ENCODE assay signal across 12 mouse cellular contexts in the genomic region with DNA sequence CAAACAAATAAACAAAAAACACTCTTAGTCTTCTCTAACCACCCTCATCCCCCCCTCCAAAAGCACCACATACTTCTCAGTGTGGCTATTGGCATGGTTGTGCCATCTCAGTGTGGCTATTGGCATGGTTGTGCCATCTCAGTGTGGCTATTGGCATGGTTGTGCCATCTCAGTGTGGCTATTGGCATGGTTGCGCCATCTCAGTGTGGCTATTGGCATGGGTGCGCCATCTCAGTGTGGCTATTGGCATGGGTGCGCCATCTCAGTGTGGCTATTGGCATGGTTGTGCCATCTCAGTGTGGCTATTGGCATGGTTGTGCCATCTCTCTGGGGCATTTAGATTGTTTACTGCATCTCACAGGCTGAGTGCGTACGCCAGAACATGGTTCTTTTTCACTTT. TPM values are rescaled to one million over a fixed set of nuclear protein-coding genes. Genes with fewer than 3 reads are reported as not detected.
A peak's percentile ranks its signal among the peaks of the same experiment; 100 is the strongest.
DNase-seq lines count a peak whose midpoint lies in the region; ATAC-seq and TF ChIP-seq lines count a peak whose summit lies in the region.
"Not testable (repeated sequence)": the region's sequence is repeated elsewhere in the genome, so short reads cannot be mapped to it uniquely, and the experiment has no call there.
"Had no signal": no experiment of that assay in that cellular context is flagged by ENCODE, and none has a peak within 500 bp of the region (broad histone marks: within the 10 kb centered on the region; RNA-seq: fewer than 3 reads in every experiment).

No protein-coding gene starts in this region.

- ATAC-seq in heart, postnatal 0 days (ENCODE audit: insufficient read depth, low read depth) = not testable (repeated sequence)

- H3K27me3 ChIP-seq in cerebellum, adult 2 months (ENCODE audit: control insufficient read depth, insufficient read depth, low read length); heart, postnatal 0 days (ENCODE audit: control insufficient read depth, insufficient read depth, low read length): not testable (repeated sequence)

- TF ChIP-seq POLR2A in cerebellum, adult 2 months (IDR thresholded peaks at IDR 0.05; ENCODE audit: borderline replicate concordance, insufficient read depth, low read length) = not testable (repeated sequence)

- H3K4me3 ChIP-seq in cerebellum, adult 2 months (replicated peaks; ENCODE audit: insufficient read depth, low read depth, low read length); heart, postnatal 0 days (ENCODE audit: low read depth, low read length): not testable (repeated sequence)

- whole genome bisulfite sequencing in cerebellum, adult 2 months = 18% methylated on average over 5 of the region's 5 CpGs
- WGBS in heart, postnatal 0 days = 97% methylated on average over 5 of the region's 5 CpGs

- not testable (repeated sequence) for H3K9ac ChIP-seq in heart, postnatal 0 days (replicated peaks; ENCODE audit: low read depth, low read length)

- not testable (repeated sequence) for TF ChIP-seq EP300 in heart, postnatal 0 days (IDR thresholded peaks at IDR 0.05; ENCODE audit: low read depth)

- H3K9me3 ChIP-seq in heart, postnatal 0 days (replicated peaks; ENCODE audit: control insufficient read depth, low read length) = not testable (repeated sequence)

- not testable (repeated sequence) for H3K36me3 ChIP-seq in heart, postnatal 0 days (replicated peaks; ENCODE audit: control insufficient read depth, insufficient read depth, low read length)

- peak; percentile 22 for DNase-seq in brain, adult 2 months (ENCODE audit: low read depth, low spot score)
- peak; percentile 47 for DNase-seq in cerebellum, adult 11-12 months
- DNase-seq in cerebellum, adult 2 months = peak; percentile 40 to 63
- peak; percentile 52 for DNase-seq in cerebellum, adult 9-10 months
- peak; percentile 56 to 71 for DNase-seq in cerebellum, postnatal 10 days
- DNase-seq in cerebellum, postnatal 36 days = peak; percentile 17 to 19
- DNase-seq in gonadal fat pad, adult 2 months (ENCODE audit: low read depth) = peak; percentile 9
- not testable (repeated sequence) for DNase-seq in heart, postnatal 0 days (ENCODE audit: low spot score)

- not testable (repeated sequence) for H3K4me2 ChIP-seq in heart, postnatal 0 days (ENCODE audit: low read depth, low read length)

- H3K4me1 ChIP-seq in cerebellum, adult 2 months (ENCODE audit: control insufficient read depth, insufficient read depth, low read length); heart, postnatal 0 days (ENCODE audit: control insufficient read depth, insufficient read depth): not testable (repeated sequence)

- H3K27ac ChIP-seq in cerebellum, adult 2 months (ENCODE audit: insufficient read depth, low read length) = not testable (repeated sequence)
- H3K27ac ChIP-seq in heart, postnatal 0 days (ENCODE audit: low read depth) = 0 out of 2 replicates have a peak overlapping the region, but pooled peaks have one; percentile 43

- not testable (repeated sequence) for TF ChIP-seq CTCF in cerebellum, adult 2 months (IDR thresholded peaks at IDR 0.05; ENCODE audit: borderline replicate concordance, insufficient read depth, low read depth, low read length); heart, postnatal 0 days (IDR thresholded peaks at IDR 0.05; ENCODE audit: low read depth)

RNA-seq across cellular contexts. Expression of gene Foxj1, which starts 25.7 kb away (rescaled TPM):
- 13.9 and 15.7 TPM in 2 replicates for polyA plus RNA-seq in cerebellum, adult 2 months (2012; rRNA removed)
- polyA plus RNA-seq in gonadal fat pad, adult 2 months (2012; rRNA removed) = 10.8 and 21.0 TPM in 2 replicates
- total RNA-seq in heart, postnatal 0 days (2014; rRNA removed; ENCODE audit: low replicate concordance) = 2.7 TPM in 1 of 2 replicates, not detected in the other
- polyA plus RNA-seq in heart, postnatal 0 days (2015; fragmentation: Nextera tagmentation; extraction: Ambion mirVana) = 0.04 and 1.0 TPM in 2 replicates
- total RNA-seq: common myeloid progenitor, adult 5-6 weeks had no signal
- polyA plus RNA-seq: activated CD4-positive, CD25-positive, alpha-beta regulatory T cell, adult 4 months; CD4-positive, CD25-positive, alpha-beta regulatory T cell, adult 4 months had no signal

RNA-seq across cellular contexts. Expression of gene Rnf157, which starts 51.9 kb away (rescaled TPM):
- polyA plus RNA-seq in cerebellum, adult 2 months (2012; rRNA removed) = 121 and 147 TPM in 2 replicates
- polyA plus RNA-seq in gonadal fat pad, adult 2 months (2012; rRNA removed) = 12.5 and 16.1 TPM in 2 replicates
- total RNA-seq in heart, postnatal 0 days (2014; rRNA removed; ENCODE audit: low replicate concordance) = 10.8 and 11.4 TPM in 2 replicates
- 2.2 and 3.5 TPM in 2 replicates for polyA plus RNA-seq in heart, postnatal 0 days (2015; fragmentation: Nextera tagmentation; extraction: Ambion mirVana)
- polyA plus RNA-seq: erythroblast, embryonic 14.5 days had no signal

RNA-seq across cellular contexts. Expression of gene Exoc7, which starts 53.9 kb away (rescaled TPM):
- 104 and 118 TPM in 2 replicates for polyA plus RNA-seq in cerebellum, adult 2 months (2012; rRNA removed)
- polyA plus RNA-seq in gonadal fat pad, adult 2 months (2012; rRNA removed) = 41.6 and 44.1 TPM in 2 replicates
- total RNA-seq in heart, postnatal 0 days (2014; rRNA removed; ENCODE audit: low replicate concordance) = 37.6 and 94.7 TPM in 2 replicates
- polyA plus RNA-seq in heart, postnatal 0 days (2015; fragmentation: Nextera tagmentation; extraction: Ambion mirVana) = 43.9 and 48.7 TPM in 2 replicates
